Mouse (Mus musculus): ENCODE measurements around the gene Gemin4. TPM values are rescaled to one million over a fixed set of nuclear protein-coding genes. Genes with fewer than 3 reads are reported as not detected.

The Gemin4 gene
- polyA plus RNA-seq, 1 experiment = 12.6 TPM

GRCm38 (mm10) chr11:76256129-76256528 lies 38.7 kb upstream of the Gemin4 start:
- Histone ChIP-seq H3K36me3 (ENCODE audit: control insufficient read depth, insufficient read depth, low read length) (no peaks in the 10 kb centered on the region), H3K27me3 (ENCODE audit: control insufficient read depth, insufficient read depth, low read length) (no peaks in the 10 kb centered on the region), H3K4me1 (replicated peaks; ENCODE audit: control insufficient read depth, insufficient read depth, low read length) (peaks cover 5% of the 10 kb centered on the region), H3K27ac (ENCODE audit: control insufficient read depth, insufficient read depth, low read length) (no peak overlapping the region), H3K4me3 (ENCODE audit: control insufficient read depth, insufficient read depth, low read length) (no peak overlapping the region)
- WGBS = 82% methylated on average over 5 of the region's 5 CpGs
- TF ChIP-seq POLR2A (IDR thresholded peaks at IDR 0.05; ENCODE audit: control insufficient read depth, extremely low read depth, insufficient read depth, low read length, poor library complexity) (no peak), CTCF (IDR thresholded peaks at IDR 0.05; ENCODE audit: borderline replicate concordance, control insufficient read depth, extremely low read depth, insufficient read depth, low read length, poor library complexity) (no peak)
- no peak for DNase-seq

- no peaks in the 10 kb centered on the region for H3K4me1 ChIP-seq (replicated peaks; ENCODE audit: control insufficient read depth, insufficient read depth, low read length)
- WGBS = 95% methylated on average over 4 of the region's 4 CpGs
- H3K36me3 ChIP-seq (ENCODE audit: control insufficient read depth, insufficient read depth, low read length) = no peaks in the 10 kb centered on the region
- H3K27me3 ChIP-seq (ENCODE audit: control insufficient read depth, insufficient read depth, low read length) = no peaks in the 10 kb centered on the region
- DNase-seq = no peak
- H3K27ac ChIP-seq (ENCODE audit: control insufficient read depth, insufficient read depth, low read length) = no peak overlapping the region
- TF ChIP-seq POLR2A (IDR thresholded peaks at IDR 0.05; ENCODE audit: control insufficient read depth, extremely low read depth, insufficient read depth, low read length, poor library complexity) (no peak), CTCF (IDR thresholded peaks at IDR 0.05; ENCODE audit: borderline replicate concordance, control insufficient read depth, extremely low read depth, insufficient read depth, low read length, poor library complexity) (no peak)
- no peak overlapping the region for H3K4me3 ChIP-seq (ENCODE audit: control insufficient read depth, insufficient read depth, low read length)
Measured at GRCm38 (mm10) chr11:76255431-76256001, 38.1 kb upstream of the Gemin4 start.

GRCm38 (mm10) chr11:76253918-76254264 lies 36.4 kb upstream of the Gemin4 start:
- no peak for DNase-seq
- H3K4me1 ChIP-seq (replicated peaks; ENCODE audit: control insufficient read depth, insufficient read depth, low read length) = no peaks in the 10 kb centered on the region
- no peak overlapping the region for H3K4me3 ChIP-seq (ENCODE audit: control insufficient read depth, insufficient read depth, low read length)
- no peak for TF ChIP-seq POLR2A (IDR thresholded peaks at IDR 0.05; ENCODE audit: control insufficient read depth, extremely low read depth, insufficient read depth, low read length, poor library complexity)
- TF ChIP-seq CTCF (IDR thresholded peaks at IDR 0.05; ENCODE audit: borderline replicate concordance, control insufficient read depth, extremely low read depth, insufficient read depth, low read length, poor library complexity) = no peak
- no peaks in the 10 kb centered on the region for H3K27me3 ChIP-seq (ENCODE audit: control insufficient read depth, insufficient read depth, low read length)
- no peak overlapping the region for H3K27ac ChIP-seq (ENCODE audit: control insufficient read depth, insufficient read depth, low read length)
- 93% methylated on average over 4 of the region's 4 CpGs for WGBS
- no peaks in the 10 kb centered on the region for H3K36me3 ChIP-seq (ENCODE audit: control insufficient read depth, insufficient read depth, low read length)

GRCm38 (mm10) chr11:76253145-76253917 lies 35.9 kb upstream of the Gemin4 start:
- Histone ChIP-seq H3K4me3 (ENCODE audit: control insufficient read depth, insufficient read depth, low read length) (no peak overlapping the region), H3K27ac (ENCODE audit: control insufficient read depth, insufficient read depth, low read length) (no peak overlapping the region), H3K36me3 (ENCODE audit: control insufficient read depth, insufficient read depth, low read length) (no peaks in the 10 kb centered on the region), H3K4me1 (replicated peaks; ENCODE audit: control insufficient read depth, insufficient read depth, low read length) (no peaks in the 10 kb centered on the region), H3K27me3 (ENCODE audit: control insufficient read depth, insufficient read depth, low read length) (no peaks in the 10 kb centered on the region)
- 72% methylated on average over 5 of the region's 5 CpGs for WGBS
- no peak for TF ChIP-seq POLR2A (IDR thresholded peaks at IDR 0.05; ENCODE audit: control insufficient read depth, extremely low read depth, insufficient read depth, low read length, poor library complexity)
- TF ChIP-seq CTCF (IDR thresholded peaks at IDR 0.05; ENCODE audit: borderline replicate concordance, control insufficient read depth, extremely low read depth, insufficient read depth, low read length, poor library complexity) = peak; percentile 67; the same call in 1 of the 2 replicates
- DNase-seq = peak; percentile 83

GRCm38 (mm10) chr11:76252036-76252435 lies 34.6 kb upstream of the Gemin4 start:
- 79% methylated on average over 3 of the region's 3 CpGs for WGBS
- no peak for DNase-seq
- Histone ChIP-seq H3K36me3 (ENCODE audit: control insufficient read depth, insufficient read depth, low read length) (no peaks in the 10 kb centered on the region), H3K27ac (ENCODE audit: control insufficient read depth, insufficient read depth, low read length) (no peak overlapping the region), H3K4me3 (ENCODE audit: control insufficient read depth, insufficient read depth, low read length) (no peak overlapping the region), H3K27me3 (ENCODE audit: control insufficient read depth, insufficient read depth, low read length) (no peaks in the 10 kb centered on the region), H3K4me1 (replicated peaks; ENCODE audit: control insufficient read depth, insufficient read depth, low read length) (no peaks in the 10 kb centered on the region)
- no peak for TF ChIP-seq POLR2A (IDR thresholded peaks at IDR 0.05; ENCODE audit: control insufficient read depth, extremely low read depth, insufficient read depth, low read length, poor library complexity)
- no peak for TF ChIP-seq CTCF (IDR thresholded peaks at IDR 0.05; ENCODE audit: borderline replicate concordance, control insufficient read depth, extremely low read depth, insufficient read depth, low read length, poor library complexity)

- Histone ChIP-seq H3K4me1 (replicated peaks; ENCODE audit: control insufficient read depth, insufficient read depth, low read length) (peaks cover 6% of the 10 kb centered on the region), H3K27ac (ENCODE audit: control insufficient read depth, insufficient read depth, low read length) (no peak overlapping the region), H3K36me3 (ENCODE audit: control insufficient read depth, insufficient read depth, low read length) (no peaks in the 10 kb centered on the region), H3K27me3 (ENCODE audit: control insufficient read depth, insufficient read depth, low read length) (no peaks in the 10 kb centered on the region), H3K4me3 (ENCODE audit: control insufficient read depth, insufficient read depth, low read length) (no peak overlapping the region)
- TF ChIP-seq POLR2A (IDR thresholded peaks at IDR 0.05; ENCODE audit: control insufficient read depth, extremely low read depth, insufficient read depth, low read length, poor library complexity) = no peak
- TF ChIP-seq CTCF (IDR thresholded peaks at IDR 0.05; ENCODE audit: borderline replicate concordance, control insufficient read depth, extremely low read depth, insufficient read depth, low read length, poor library complexity) = no peak
- WGBS = 96% methylated on average over 2 of the region's 2 CpGs
- no peak for DNase-seq
Measured at GRCm38 (mm10) chr11:76247239-76247638, 29.8 kb upstream of the Gemin4 start.

Measured in thymus, adult 2 months (tissue).